Comparison of ENCODE assay signal across 11 mouse cellular contexts in genomic region chr2:75149562-75149961, GRCm38 (mm10).
DNase-seq lines count a peak whose midpoint lies in the region; ATAC-seq and TF ChIP-seq lines count a peak whose summit lies in the region.
"Had no signal": no experiment of that assay in that cellular context is flagged by ENCODE, and none has a peak within 500 bp of the region (broad histone marks: within the 10 kb centered on the region; RNA-seq: fewer than 3 reads in every experiment).

No protein-coding gene starts in this region.

- H3K36me3 ChIP-seq in heart, embryonic 12.5 days: no peaks in the 10 kb centered on the region
- no peaks in the 10 kb centered on the region for H3K36me3 ChIP-seq in midbrain, embryonic 11.5 days (ENCODE audit: control insufficient read depth, insufficient read depth, low read length)
- H3K36me3 ChIP-seq in midbrain, postnatal 0 days (ENCODE audit: insufficient read depth, low read length): no peaks in the 10 kb centered on the region
- no peaks in the 10 kb centered on the region for H3K36me3 ChIP-seq in liver, postnatal 0 days (replicated peaks; ENCODE audit: insufficient read depth, low read length)
- no peaks in the 10 kb centered on the region for H3K36me3 ChIP-seq in stomach, postnatal 0 days (ENCODE audit: control insufficient read depth, insufficient read depth, low read length)
- H3K36me3 ChIP-seq: forebrain, embryonic 15.5 days had no signal

- 0 out of 2 replicates have a peak overlapping the region, but pooled peaks have one; percentile 20 for H3K4me3 ChIP-seq in heart, embryonic 12.5 days
- H3K4me3 ChIP-seq in midbrain, embryonic 11.5 days (ENCODE audit: low read depth, low read length): no peak overlapping the region
- H3K4me3 ChIP-seq in midbrain, postnatal 0 days (ENCODE audit: low read depth, low read length): no peak overlapping the region
- no peak overlapping the region for H3K4me3 ChIP-seq in liver, postnatal 0 days (ENCODE audit: low read depth, low read length)
- peak overlapping the region; percentile 8; the same call in 1 of the 2 replicates for H3K4me3 ChIP-seq in stomach, postnatal 0 days (ENCODE audit: low read depth, low read length)
- H3K4me3 ChIP-seq: forebrain, embryonic 15.5 days had no signal

- WGBS in heart, embryonic 12.5 days: 44% methylated on average over 12 of the region's 12 CpGs
- 65% methylated on average over 12 of the region's 12 CpGs for WGBS in midbrain, embryonic 11.5 days
- 72% methylated on average over 12 of the region's 12 CpGs for WGBS in midbrain, postnatal 0 days
- 11% methylated on average over 12 of the region's 12 CpGs for WGBS in liver, postnatal 0 days (ENCODE audit: insufficient replicate concordance)
- WGBS in stomach, postnatal 0 days: 11% methylated on average over 12 of the region's 12 CpGs

- no peak for ATAC-seq in heart, embryonic 12.5 days (ENCODE audit: insufficient number of reproducible peaks, low FRiP score)
- ATAC-seq in midbrain, embryonic 11.5 days (ENCODE audit: low FRiP score): no peak
- ATAC-seq in midbrain, postnatal 0 days (ENCODE audit: low FRiP score): no peak
- no peak for ATAC-seq in liver, postnatal 0 days
- no peak for ATAC-seq in stomach, postnatal 0 days (ENCODE audit: low FRiP score, low TSS enrichment)
- ATAC-seq in erythroid progenitor cell, adult 5-6 weeks (replicated peaks; ENCODE audit: low FRiP score, poor library complexity, severe bottlenecking): no peak
- ATAC-seq: forebrain, embryonic 15.5 days had no signal

- peaks cover 25% of the 10 kb centered on the region for H3K27me3 ChIP-seq in heart, embryonic 12.5 days (replicated peaks)
- H3K27me3 ChIP-seq in midbrain, embryonic 11.5 days (ENCODE audit: control insufficient read depth, insufficient read depth, low read length): 0 out of 2 replicates have a peak, but pooled peaks cover 2% of the 10 kb centered on the region
- no peaks in the 10 kb centered on the region for H3K27me3 ChIP-seq in midbrain, postnatal 0 days (ENCODE audit: insufficient read depth, low read length)
- H3K27me3 ChIP-seq in liver, postnatal 0 days (ENCODE audit: insufficient read depth, low read length): peaks cover 5% of the 10 kb centered on the region; the same call in 1 of the 2 replicates
- no peaks in the 10 kb centered on the region for H3K27me3 ChIP-seq in stomach, postnatal 0 days (ENCODE audit: control insufficient read depth, insufficient read depth, low read length)

- intact Hi-C loops in heart, postnatal 14 days (cut with DNase I): no loop called here

- H3K9ac ChIP-seq in heart, embryonic 12.5 days: no peak overlapping the region
- no peak overlapping the region for H3K9ac ChIP-seq in midbrain, embryonic 11.5 days (ENCODE audit: low read length)
- no peak overlapping the region for H3K9ac ChIP-seq in midbrain, postnatal 0 days (replicated peaks; ENCODE audit: low read length, poor library complexity, severe bottlenecking)
- no peak overlapping the region for H3K9ac ChIP-seq in liver, postnatal 0 days (replicated peaks)
- no peak overlapping the region for H3K9ac ChIP-seq in stomach, postnatal 0 days (ENCODE audit: low read length)
- H3K9ac ChIP-seq: forebrain, embryonic 15.5 days; liver, embryonic 14.5 days had no signal

- TF ChIP-seq EP300 in liver, postnatal 0 days (IDR thresholded peaks at IDR 0.05; ENCODE audit: low read depth): no peak
- no peak for TF ChIP-seq EP300 in stomach, postnatal 0 days (optimal IDR thresholded peaks at IDR 0.05)

- H3K9me3 ChIP-seq in heart, embryonic 12.5 days (replicated peaks): no peaks in the 10 kb centered on the region
- no peaks in the 10 kb centered on the region for H3K9me3 ChIP-seq in midbrain, embryonic 11.5 days (ENCODE audit: control insufficient read depth, low read length)
- no peaks in the 10 kb centered on the region for H3K9me3 ChIP-seq in midbrain, postnatal 0 days (ENCODE audit: low read length)
- no peaks in the 10 kb centered on the region for H3K9me3 ChIP-seq in liver, postnatal 0 days (ENCODE audit: low read length)
- H3K9me3 ChIP-seq in stomach, postnatal 0 days (ENCODE audit: control insufficient read depth, low read length): no peaks in the 10 kb centered on the region
- H3K9me3 ChIP-seq: forebrain, embryonic 15.5 days had no signal

- no peak overlapping the region for H3K27ac ChIP-seq in heart, embryonic 12.5 days (ENCODE audit: poor library complexity, severe bottlenecking)
- H3K27ac ChIP-seq in midbrain, embryonic 11.5 days (ENCODE audit: low read depth, low read length): no peak overlapping the region
- no peak overlapping the region for H3K27ac ChIP-seq in midbrain, postnatal 0 days (ENCODE audit: low read depth, low read length)
- no peak overlapping the region for H3K27ac ChIP-seq in liver, postnatal 0 days (ENCODE audit: low read depth)
- H3K27ac ChIP-seq in stomach, postnatal 0 days (replicated peaks): no peak overlapping the region
- H3K27ac ChIP-seq: forebrain, embryonic 15.5 days; liver, embryonic 14.5 days had no signal

- TF ChIP-seq CTCF in midbrain, postnatal 0 days (IDR thresholded peaks at IDR 0.05): no peak
- TF ChIP-seq CTCF in liver, postnatal 0 days (IDR thresholded peaks at IDR 0.05; ENCODE audit: low read depth): no peak
- TF ChIP-seq CTCF in stomach, postnatal 0 days (IDR thresholded peaks at IDR 0.05; ENCODE audit: low read depth): no peak

- DNase-seq in heart, postnatal 14 days: no peak
- peak; percentile 64 for DNase-seq in midbrain, embryonic 11.5 days (ENCODE audit: low spot score, missing footprints)
- no peak for DNase-seq in midbrain, postnatal 0 days (ENCODE audit: low spot score)
- no peak for DNase-seq in liver, postnatal 0 days
- no peak for DNase-seq in stomach, postnatal 0 days (ENCODE audit: low spot score)
- no peak for DNase-seq in adrenal gland, postnatal 4 days (ENCODE audit: low spot score in 2 of 2)
- DNase-seq: cerebellum, postnatal 36 days had no signal

- H3K4me1 ChIP-seq in heart, embryonic 12.5 days (replicated peaks): peaks cover 6% of the 10 kb centered on the region
- H3K4me1 ChIP-seq in midbrain, embryonic 11.5 days (ENCODE audit: control insufficient read depth, insufficient read depth, low read length): no peaks in the 10 kb centered on the region
- H3K4me1 ChIP-seq in midbrain, postnatal 0 days (ENCODE audit: insufficient read depth, low read length): no peaks in the 10 kb centered on the region
- no peaks in the 10 kb centered on the region for H3K4me1 ChIP-seq in liver, postnatal 0 days (ENCODE audit: insufficient read depth)
- no peaks in the 10 kb centered on the region for H3K4me1 ChIP-seq in stomach, postnatal 0 days (replicated peaks; ENCODE audit: control insufficient read depth, insufficient read depth)

- peak overlapping the region; percentile 54 for H3K4me2 ChIP-seq in heart, embryonic 12.5 days
- H3K4me2 ChIP-seq in midbrain, embryonic 11.5 days: no peak overlapping the region
- H3K4me2 ChIP-seq in midbrain, postnatal 0 days (ENCODE audit: low read depth, low read length, poor library complexity, severe bottlenecking): no peak overlapping the region
- peak overlapping the region; percentile 26; the same call in 1 of the 2 replicates for H3K4me2 ChIP-seq in liver, postnatal 0 days (ENCODE audit: low read depth, low read length)
- peak overlapping the region; percentile 42 for H3K4me2 ChIP-seq in stomach, postnatal 0 days (replicated peaks; ENCODE audit: low read depth)
- H3K4me2 ChIP-seq: forebrain, embryonic 15.5 days had no signal

Comparison
In these comparisons a context has a peak if more than half of its experiments do, and no peak if none do; other contexts are left out.
1. H3K4me2 ChIP-seq: peak in heart, embryonic 12.5 days (single experiment), liver, postnatal 0 days (single experiment) and stomach, postnatal 0 days (single experiment); none in midbrain, embryonic 11.5 days (single experiment) and midbrain, postnatal 0 days (single experiment).
2. H3K4me3 ChIP-seq: peak in heart, embryonic 12.5 days (single experiment) and stomach, postnatal 0 days (single experiment); none in midbrain, embryonic 11.5 days (single experiment), midbrain, postnatal 0 days (single experiment) and liver, postnatal 0 days (single experiment).